Mouse (Mus musculus): ENCODE data around the gene Kmt5c. TPM values are rescaled to one million over a fixed set of nuclear protein-coding genes. Genes with fewer than 3 reads are reported as not detected.

Gene Kmt5c
- total and polyA plus RNA-seq, 2 experiments from 2014 or later = 30.7 to 39.5 TPM

DNA sequence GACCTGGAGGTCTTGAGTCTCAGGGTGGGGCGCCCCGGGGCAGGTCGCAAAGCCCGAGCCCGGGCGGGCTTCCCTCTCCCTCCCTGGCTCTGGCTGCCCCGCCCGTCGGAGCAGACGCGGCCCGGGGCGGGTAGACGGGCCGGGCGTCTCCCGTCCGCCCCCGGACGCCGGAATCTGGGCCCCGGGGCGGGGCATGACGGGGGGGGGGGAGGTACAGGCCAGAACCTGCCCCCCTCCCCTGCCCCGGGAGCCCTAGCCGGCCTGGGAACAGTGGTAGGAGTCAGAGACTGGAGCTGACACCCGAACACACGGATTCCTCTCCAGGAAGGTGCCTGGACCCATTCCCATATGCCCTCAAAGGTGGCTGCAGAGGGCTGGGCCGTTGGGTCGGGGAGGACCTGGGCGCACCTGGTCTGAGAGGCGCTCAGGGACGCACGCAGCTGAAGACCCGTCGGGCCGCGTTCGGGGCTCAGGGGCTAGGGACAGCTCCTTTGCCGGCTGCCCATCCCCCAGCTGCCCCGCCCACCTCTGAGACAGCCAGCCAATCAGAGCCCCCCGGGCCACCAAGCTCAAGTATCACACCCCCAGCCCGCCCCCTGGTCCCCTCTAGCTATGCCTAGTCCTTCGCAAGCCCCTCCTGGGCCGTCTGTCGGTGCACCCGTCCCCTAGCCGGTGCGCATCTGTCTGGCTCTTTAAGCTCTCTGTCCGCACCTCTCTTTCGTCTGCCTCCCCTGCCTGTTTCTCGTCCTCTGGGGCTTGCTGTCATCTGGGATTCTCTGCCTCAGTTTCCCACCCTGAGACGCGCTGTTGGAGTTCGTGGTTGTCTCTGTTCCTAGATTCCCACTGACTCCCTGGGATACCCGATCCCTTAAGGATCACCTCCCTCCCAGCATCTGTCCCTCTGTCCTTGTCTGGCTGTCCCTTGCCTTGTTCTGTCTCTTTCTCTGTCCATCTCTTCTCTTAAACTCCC, 37.2 kb downstream of the Kmt5c start:
- Histone ChIP-seq H3K27ac (no peak overlapping the region), H3K4me3 (ENCODE audit: low read length) (peak overlapping the region; percentile 33), H3K9ac (replicated peaks; ENCODE audit: low read length) (peak overlapping the region; percentile 33; the same call in 1 of the 2 replicates), H3K27me3 (ENCODE audit: insufficient read depth, low read length) (peaks cover 34% of the 10 kb centered on the region), H3K4me1 (ENCODE audit: insufficient read depth, low read length) (0 out of 2 replicates have a peak, but pooled peaks cover 3% of the 10 kb centered on the region), H3K4me2 (ENCODE audit: low read depth, low read length) (peak overlapping the region; percentile 52), H3K36me3 (ENCODE audit: insufficient read depth, low read length) (no peaks in the 10 kb centered on the region), H3K9me3 (ENCODE audit: low read length) (no peaks in the 10 kb centered on the region)
- ATAC-seq (peak; percentile 75), DNase-seq (ENCODE audit: low spot score) (peak; percentile 67)
- WGBS = 1% methylated on average over 39 of the region's 56 CpGs
- no peak for TF ChIP-seq CTCF (IDR thresholded peaks at IDR 0.05; ENCODE audit: low read depth)

DNA sequence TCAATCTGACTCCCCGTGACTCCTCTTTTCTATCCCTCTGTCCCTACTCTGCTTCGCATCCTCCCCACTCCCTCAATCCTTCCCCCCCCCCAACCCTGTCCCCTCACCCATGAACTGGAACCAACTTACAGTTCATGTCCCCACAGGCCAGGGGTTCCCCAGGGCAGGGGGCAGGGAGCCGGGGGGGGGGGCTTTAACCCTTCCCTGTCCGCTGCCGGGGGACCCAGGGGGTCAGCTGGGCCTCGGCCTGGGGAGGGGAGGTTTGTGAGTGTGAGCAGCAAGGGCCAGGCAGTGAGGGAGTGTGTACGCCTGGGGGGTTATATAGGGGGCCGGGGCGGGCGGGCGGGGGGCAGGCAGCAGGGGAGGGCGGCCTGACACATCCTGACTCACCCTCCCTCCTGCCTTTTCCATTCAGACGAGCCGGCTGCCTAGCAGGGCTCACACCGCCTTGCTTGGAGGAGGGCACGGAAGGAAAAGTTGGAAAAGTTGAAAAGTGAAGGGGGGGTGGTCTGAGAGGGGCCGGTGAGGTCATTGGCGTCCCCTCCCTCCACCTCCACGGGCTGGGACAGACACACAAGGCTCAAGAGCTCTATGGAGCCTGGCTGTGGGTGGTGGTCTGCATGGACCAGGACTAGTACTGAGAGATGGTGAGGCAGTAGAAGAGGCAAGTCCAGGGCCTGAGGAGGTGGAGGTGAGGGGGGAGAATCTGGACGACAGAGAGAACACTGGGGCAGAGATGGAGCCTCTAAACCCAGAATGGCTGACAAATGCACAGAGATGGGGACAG, 38.1 kb downstream of the Kmt5c start:
- 5% methylated on average over 19 of the region's 20 CpGs for WGBS
- DNase-seq (ENCODE audit: low spot score) (no peak), ATAC-seq (no peak)
- Histone ChIP-seq H3K4me2 (ENCODE audit: low read depth, low read length) (no peak overlapping the region), H3K36me3 (ENCODE audit: insufficient read depth, low read length) (no peaks in the 10 kb centered on the region), H3K4me3 (ENCODE audit: low read length) (no peak overlapping the region), H3K27me3 (ENCODE audit: insufficient read depth, low read length) (peaks cover 34% of the 10 kb centered on the region), H3K9me3 (ENCODE audit: low read length) (no peaks in the 10 kb centered on the region), H3K9ac (replicated peaks; ENCODE audit: low read length) (no peak overlapping the region), H3K4me1 (ENCODE audit: insufficient read depth, low read length) (0 out of 2 replicates have a peak, but pooled peaks cover 3% of the 10 kb centered on the region), H3K27ac (no peak overlapping the region)
- no peak for TF ChIP-seq CTCF (IDR thresholded peaks at IDR 0.05; ENCODE audit: low read depth)

DNA sequence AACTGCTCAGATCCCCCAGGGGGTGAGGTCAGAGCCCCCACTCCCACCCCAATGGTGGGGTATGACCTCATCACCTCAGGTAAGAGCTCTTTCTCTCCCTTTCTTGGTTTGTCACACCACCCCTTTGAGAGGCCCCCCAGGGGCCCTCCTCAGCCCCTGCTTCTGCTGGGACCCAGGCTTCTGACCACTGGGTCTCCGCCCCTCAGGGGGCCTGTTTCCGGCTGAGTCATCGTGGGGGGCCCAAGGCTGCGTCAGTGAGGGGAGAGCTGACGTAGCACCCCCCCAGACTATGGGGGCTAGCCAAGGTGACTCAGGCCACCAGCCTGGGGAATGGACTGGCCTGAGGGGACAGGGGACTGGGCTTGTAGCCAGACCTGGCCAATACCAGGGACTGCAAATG, 40.0 kb downstream of the Kmt5c start:
- no peak overlapping the region for H3K27ac ChIP-seq
- TF ChIP-seq CTCF (IDR thresholded peaks at IDR 0.05; ENCODE audit: low read depth) = no peak
- no peaks in the 10 kb centered on the region for H3K36me3 ChIP-seq (ENCODE audit: insufficient read depth, low read length)
- no peak for DNase-seq (ENCODE audit: low spot score)
- peaks cover 34% of the 10 kb centered on the region for H3K27me3 ChIP-seq (ENCODE audit: insufficient read depth, low read length)
- no peak overlapping the region for H3K4me3 ChIP-seq (ENCODE audit: low read length)
- no peak overlapping the region for H3K4me2 ChIP-seq (ENCODE audit: low read depth, low read length)
- 0 out of 2 replicates have a peak, but pooled peaks cover 3% of the 10 kb centered on the region for H3K4me1 ChIP-seq (ENCODE audit: insufficient read depth, low read length)
- WGBS = 33% methylated on average over 5 of the region's 5 CpGs
- H3K9me3 ChIP-seq (ENCODE audit: low read length) = no peaks in the 10 kb centered on the region
- H3K9ac ChIP-seq (replicated peaks; ENCODE audit: low read length) = no peak overlapping the region
- ATAC-seq = no peak

DNA sequence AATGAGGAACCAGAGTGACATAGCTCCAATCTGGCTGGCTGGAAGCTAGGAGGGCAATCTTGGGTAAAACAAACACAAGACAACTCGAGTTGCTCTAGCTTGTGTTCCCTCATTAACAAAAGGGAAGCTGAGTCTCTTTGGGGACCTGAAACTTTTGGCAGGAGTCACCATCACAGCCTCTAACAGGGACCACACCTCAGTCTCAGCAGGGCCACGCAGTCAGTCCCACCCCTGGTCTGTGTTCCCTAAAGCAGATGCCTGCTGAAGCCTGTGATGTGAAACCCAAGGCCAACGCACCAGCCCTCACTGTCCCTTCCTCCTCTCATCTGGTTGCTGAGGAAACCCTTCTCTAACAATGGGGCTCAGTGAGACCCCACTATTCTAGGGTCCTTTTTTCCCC, 42.2 kb downstream of the Kmt5c start:
- 57% methylated on average over 3 of the region's 3 CpGs for WGBS
- peaks cover 15% of the 10 kb centered on the region; the same call in 1 of the 2 replicates for H3K27me3 ChIP-seq (ENCODE audit: insufficient read depth, low read length)
- H3K4me1 ChIP-seq (ENCODE audit: insufficient read depth, low read length) = 0 out of 2 replicates have a peak, but pooled peaks cover 1% of the 10 kb centered on the region
- H3K4me2 ChIP-seq (ENCODE audit: low read depth, low read length) = no peak overlapping the region
- H3K4me3 ChIP-seq (ENCODE audit: low read length) = no peak overlapping the region
- no peak for ATAC-seq
- H3K9ac ChIP-seq (replicated peaks; ENCODE audit: low read length) = no peak overlapping the region
- DNase-seq (ENCODE audit: low spot score) = no peak
- H3K36me3 ChIP-seq (ENCODE audit: insufficient read depth, low read length) = no peaks in the 10 kb centered on the region
- no peaks in the 10 kb centered on the region for H3K9me3 ChIP-seq (ENCODE audit: low read length)
- TF ChIP-seq CTCF (IDR thresholded peaks at IDR 0.05; ENCODE audit: low read depth) = no peak
- no peak overlapping the region for H3K27ac ChIP-seq

DNA sequence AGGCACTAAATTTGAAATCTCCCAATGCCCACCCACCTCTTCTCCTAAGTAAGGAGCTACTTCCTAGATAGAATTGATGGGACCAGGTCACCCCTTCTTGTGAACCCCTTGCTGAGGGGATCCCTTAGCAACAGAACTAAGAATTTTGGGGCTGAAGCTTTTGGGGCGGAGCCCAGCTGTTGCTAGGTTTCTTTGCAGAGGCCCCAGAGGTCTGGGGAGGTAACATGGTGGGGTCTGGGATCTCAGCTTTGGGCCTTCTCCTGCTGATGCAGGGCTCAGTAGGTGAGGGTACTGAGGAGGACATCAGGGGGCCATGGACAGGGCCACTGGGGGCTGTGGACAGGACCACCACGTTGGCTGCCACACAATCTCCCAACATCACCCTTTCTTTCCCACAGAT, 42.8 kb downstream of the Kmt5c start, which contains the start of the genes Il11 and Tmem190:
Gene Il11 (minus strand): TSS at position 101 of the 400 bp plus-strand sequence.
Gene Tmem190 (plus strand): TSS at position 179 of the 400 bp plus-strand sequence.
- 81% methylated on average over 2 of the region's 2 CpGs for WGBS
- no peak within 1 kb of the TSS for H3K4me3 ChIP-seq (ENCODE audit: low read length)
- ATAC-seq (no peak), DNase-seq (ENCODE audit: low spot score) (no peak)
- no peaks in the 10 kb centered on the region for H3K4me1 ChIP-seq (ENCODE audit: insufficient read depth, low read length)
- no peak within 1 kb of the TSS for H3K27ac ChIP-seq
- H3K9ac ChIP-seq (replicated peaks; ENCODE audit: low read length) = no peak within 1 kb of the TSS
- TF ChIP-seq CTCF (IDR thresholded peaks at IDR 0.05; ENCODE audit: low read depth) = no peak
- peaks cover 9% of the 10 kb centered on the region; the same call in 1 of the 2 replicates for H3K27me3 ChIP-seq (ENCODE audit: insufficient read depth, low read length)
- H3K4me2 ChIP-seq (ENCODE audit: low read depth, low read length) = no peak within 1 kb of the TSS
- no peaks in the 10 kb centered on the region for H3K36me3 ChIP-seq (ENCODE audit: insufficient read depth, low read length)
- no peaks in the 10 kb centered on the region for H3K9me3 ChIP-seq (ENCODE audit: low read length)

DNA sequence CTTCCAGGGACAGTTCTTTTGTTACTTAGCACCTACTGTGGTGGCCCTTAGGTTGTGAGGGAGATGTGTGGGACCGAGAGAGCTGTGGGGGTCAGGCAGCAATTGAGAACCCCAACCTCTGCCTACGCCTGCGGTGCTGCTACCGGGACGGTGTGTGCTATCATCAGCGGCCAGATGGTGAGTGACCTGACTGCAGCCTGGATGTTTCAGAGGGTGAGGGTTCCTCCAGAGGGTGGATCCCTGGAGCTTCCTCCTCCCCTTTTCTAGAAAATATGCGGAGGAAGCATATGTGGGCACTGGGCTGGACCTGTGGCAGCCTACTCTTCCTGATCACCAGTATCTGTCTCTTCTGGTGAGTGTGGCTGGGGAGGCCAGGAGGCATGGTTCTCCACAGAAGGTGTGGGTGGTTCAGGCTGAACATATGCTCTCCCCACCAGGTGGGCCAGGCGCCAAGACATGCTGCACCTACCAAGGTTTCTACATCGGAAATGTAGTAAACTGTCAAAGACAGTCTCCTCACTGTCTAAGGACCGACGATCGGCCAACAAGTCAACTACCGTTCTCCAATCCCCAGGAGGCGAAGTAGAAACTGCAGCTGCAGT, 43.9 kb downstream of the Kmt5c start:
- no peaks in the 10 kb centered on the region for H3K36me3 ChIP-seq (ENCODE audit: insufficient read depth, low read length)
- H3K4me2 ChIP-seq (ENCODE audit: low read depth, low read length) = no peak overlapping the region
- no peaks in the 10 kb centered on the region for H3K4me1 ChIP-seq (ENCODE audit: insufficient read depth, low read length)
- no peak overlapping the region for H3K27ac ChIP-seq
- no peak overlapping the region for H3K9ac ChIP-seq (replicated peaks; ENCODE audit: low read length)
- 83% methylated on average over 14 of the region's 14 CpGs for WGBS
- H3K4me3 ChIP-seq (ENCODE audit: low read length) = no peak overlapping the region
- TF ChIP-seq CTCF (IDR thresholded peaks at IDR 0.05; ENCODE audit: low read depth) = no peak
- H3K9me3 ChIP-seq (ENCODE audit: low read length) = no peaks in the 10 kb centered on the region
- DNase-seq (ENCODE audit: low spot score) (no peak), ATAC-seq (no peak)
- H3K27me3 ChIP-seq (ENCODE audit: insufficient read depth, low read length) = no peaks in the 10 kb centered on the region
